Mouse (Mus musculus): ENCODE measurements around the gene Pfkm. TPM values are rescaled to one million over a fixed set of nuclear protein-coding genes. Genes with fewer than 3 reads are reported as not detected.
A peak's percentile ranks its signal among the peaks of the same experiment; 100 is the strongest.

The Pfkm gene
- polyA plus RNA-seq, 1 experiment, result 3.1 TPM

- Histone ChIP-seq H3K4me3 (replicated peaks) (peak within 1 kb of the TSS; percentile 79), H3K27me3 (ENCODE audit: control insufficient read depth) (no peaks in the 10 kb centered on the region), H3K4me1 (ENCODE audit: control insufficient read depth) (peaks cover 40% of the 10 kb centered on the region), H3K36me3 (ENCODE audit: control insufficient read depth) (peaks cover 57% of the 10 kb centered on the region), H3K9me3 (ENCODE audit: control insufficient read depth, low read length) (peaks cover 2% of the 10 kb centered on the region)
- TF ChIP-seq TAL1 (IDR thresholded peaks at IDR 0.05; ENCODE audit: low read length) (no peak), GATA1 (IDR thresholded peaks at IDR 0.05; ENCODE audit: low read length) (no peak)
These were observed 977 bp downstream of the Pfkm start, which contains the start of gene Senp1 for GRCm38 (mm10) chr15:98093121-98094011. TSS of gene Senp1 (minus strand) at chr15:98093744.

DNA sequence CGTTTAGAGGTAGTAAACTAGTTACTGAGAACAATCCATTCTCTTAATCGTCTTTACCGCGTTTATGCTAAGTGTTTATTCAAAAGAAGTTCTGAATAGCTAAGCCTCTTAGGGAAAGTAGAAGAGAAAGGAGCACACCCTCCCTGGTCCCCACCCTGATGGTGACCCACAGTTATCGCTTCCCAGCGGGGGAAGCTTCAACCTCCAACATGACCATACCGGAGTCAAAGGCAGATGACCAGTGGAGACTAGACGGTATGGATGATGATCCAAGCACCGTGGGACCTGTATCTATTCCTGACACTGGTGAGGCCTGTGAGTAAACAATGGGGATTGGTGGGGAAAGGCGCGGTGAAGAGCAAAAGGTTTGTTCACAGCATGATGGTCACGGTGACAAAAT, 2.5 kb downstream of the Pfkm start:
- TF ChIP-seq TAL1 (IDR thresholded peaks at IDR 0.05; ENCODE audit: low read length), result no peak
- TF ChIP-seq GATA1 (IDR thresholded peaks at IDR 0.05; ENCODE audit: low read length), result no peak
- no peak overlapping the region for H3K4me3 ChIP-seq (replicated peaks)
- no peaks in the 10 kb centered on the region for H3K27me3 ChIP-seq (ENCODE audit: control insufficient read depth)
- H3K9me3 ChIP-seq (ENCODE audit: control insufficient read depth, low read length), result peaks cover 2% of the 10 kb centered on the region
- H3K4me1 ChIP-seq (ENCODE audit: control insufficient read depth), result peaks cover 34% of the 10 kb centered on the region
- H3K36me3 ChIP-seq (ENCODE audit: control insufficient read depth), result peaks cover 52% of the 10 kb centered on the region

DNA sequence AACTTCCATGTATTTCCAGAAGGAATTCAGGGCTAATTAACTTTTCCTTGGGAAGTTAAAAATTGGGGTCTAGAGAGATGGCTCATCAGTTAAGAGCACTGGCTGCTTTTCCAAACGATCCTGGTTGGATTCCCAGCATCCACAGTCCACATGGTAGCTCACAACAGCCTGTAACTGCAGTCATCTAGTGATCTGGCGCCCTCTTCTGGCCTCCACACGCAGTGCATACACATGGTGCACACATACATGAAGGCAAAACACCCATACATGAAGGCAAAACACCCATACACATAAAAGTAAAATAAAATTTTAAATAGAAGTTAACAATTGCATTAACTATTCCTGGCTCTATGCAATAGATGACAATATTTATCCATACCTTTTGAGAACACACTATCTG, 4.6 kb downstream of the Pfkm start:
- Histone ChIP-seq H3K36me3 (ENCODE audit: control insufficient read depth) (peaks cover 57% of the 10 kb centered on the region), H3K9me3 (ENCODE audit: control insufficient read depth, low read length) (peaks cover 2% of the 10 kb centered on the region), H3K4me3 (replicated peaks) (no peak overlapping the region), H3K4me1 (ENCODE audit: control insufficient read depth) (peaks cover 20% of the 10 kb centered on the region), H3K27me3 (ENCODE audit: control insufficient read depth) (no peaks in the 10 kb centered on the region)
- TF ChIP-seq GATA1 (IDR thresholded peaks at IDR 0.05; ENCODE audit: low read length), result no peak
- no peak for TF ChIP-seq TAL1 (IDR thresholded peaks at IDR 0.05; ENCODE audit: low read length)

GRCm38 (mm10) chr15:98098519-98098918, 6.1 kb downstream of the Pfkm start:
- Histone ChIP-seq H3K36me3 (ENCODE audit: control insufficient read depth) (peaks cover 71% of the 10 kb centered on the region), H3K4me3 (replicated peaks) (no peak overlapping the region), H3K9me3 (ENCODE audit: control insufficient read depth, low read length) (peaks cover 2% of the 10 kb centered on the region), H3K27me3 (ENCODE audit: control insufficient read depth) (no peaks in the 10 kb centered on the region), H3K4me1 (ENCODE audit: control insufficient read depth) (peaks cover 15% of the 10 kb centered on the region)
- TF ChIP-seq TAL1 (IDR thresholded peaks at IDR 0.05; ENCODE audit: low read length) (no peak), GATA1 (IDR thresholded peaks at IDR 0.05; ENCODE audit: low read length) (no peak)

DNA sequence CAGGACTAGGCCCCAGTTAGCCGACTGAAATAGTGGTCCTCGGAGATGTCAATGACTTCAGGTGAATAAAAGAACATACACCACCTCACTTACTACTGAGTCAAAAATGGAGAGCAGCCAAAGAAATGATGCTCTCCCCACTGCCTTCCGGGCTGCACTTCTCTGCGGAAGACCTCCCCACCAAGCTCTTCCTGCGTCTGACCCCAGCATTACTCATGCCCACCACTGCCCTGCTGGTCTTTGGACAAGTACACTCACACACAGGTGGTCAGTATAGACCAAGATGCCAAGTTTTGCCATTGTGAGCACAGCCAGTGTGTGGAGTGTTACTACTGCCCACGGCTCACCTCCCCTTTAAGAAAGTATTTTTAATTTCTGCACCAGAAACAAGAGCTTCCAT, 10.0 kb downstream of the Pfkm start:
- Histone ChIP-seq H3K9me3 (ENCODE audit: control insufficient read depth, low read length) (no peaks in the 10 kb centered on the region), H3K36me3 (ENCODE audit: control insufficient read depth) (peaks cover 60% of the 10 kb centered on the region), H3K27me3 (ENCODE audit: control insufficient read depth) (no peaks in the 10 kb centered on the region), H3K4me1 (ENCODE audit: control insufficient read depth) (peaks cover 15% of the 10 kb centered on the region), H3K4me3 (replicated peaks) (no peak overlapping the region)
- TF ChIP-seq TAL1 (IDR thresholded peaks at IDR 0.05; ENCODE audit: low read length) (no peak), GATA1 (IDR thresholded peaks at IDR 0.05; ENCODE audit: low read length) (no peak)

- no peak for TF ChIP-seq TAL1 (IDR thresholded peaks at IDR 0.05; ENCODE audit: low read length)
- TF ChIP-seq GATA1 (IDR thresholded peaks at IDR 0.05; ENCODE audit: low read length), result no peak
- H3K4me1 ChIP-seq (ENCODE audit: control insufficient read depth), result peaks cover 55% of the 10 kb centered on the region
- no peaks in the 10 kb centered on the region for H3K27me3 ChIP-seq (ENCODE audit: control insufficient read depth)
- H3K9me3 ChIP-seq (ENCODE audit: control insufficient read depth, low read length), result no peaks in the 10 kb centered on the region
- peaks cover 35% of the 10 kb centered on the region for H3K36me3 ChIP-seq (ENCODE audit: control insufficient read depth)
- H3K4me3 ChIP-seq (replicated peaks), result no peak overlapping the region
These were observed 14.1 kb downstream of the Pfkm start for GRCm38 (mm10) chr15:98106506-98106905.

- H3K9me3 ChIP-seq (ENCODE audit: control insufficient read depth, low read length), result no peaks in the 10 kb centered on the region
- no peaks in the 10 kb centered on the region for H3K27me3 ChIP-seq (ENCODE audit: control insufficient read depth)
- peaks cover 38% of the 10 kb centered on the region for H3K36me3 ChIP-seq (ENCODE audit: control insufficient read depth)
- H3K4me3 ChIP-seq (replicated peaks), result no peak overlapping the region
- TF ChIP-seq GATA1 (IDR thresholded peaks at IDR 0.05; ENCODE audit: low read length) (no peak), TAL1 (IDR thresholded peaks at IDR 0.05; ENCODE audit: low read length) (no peak)
- peaks cover 62% of the 10 kb centered on the region for H3K4me1 ChIP-seq (ENCODE audit: control insufficient read depth)
These were observed 14.8 kb downstream of the Pfkm start for GRCm38 (mm10) chr15:98107230-98107629.

- H3K4me1 ChIP-seq (ENCODE audit: control insufficient read depth), result peaks cover 64% of the 10 kb centered on the region
- TF ChIP-seq GATA1 (IDR thresholded peaks at IDR 0.05; ENCODE audit: low read length), result no peak
- no peak for TF ChIP-seq TAL1 (IDR thresholded peaks at IDR 0.05; ENCODE audit: low read length)
These were observed 15.4 kb downstream of the Pfkm start for GRCm38 (mm10) chr15:98107703-98108296.

More at GRCm38 (mm10) chr15:98107703-98108296, 15.4 kb downstream of the Pfkm start:
- Histone ChIP-seq H3K4me3 (replicated peaks) (peak overlapping the region; percentile 75), H3K9me3 (ENCODE audit: control insufficient read depth, low read length) (no peaks in the 10 kb centered on the region), H3K27me3 (ENCODE audit: control insufficient read depth) (no peaks in the 10 kb centered on the region), H3K36me3 (ENCODE audit: control insufficient read depth) (peaks cover 40% of the 10 kb centered on the region)
